Mouse (Mus musculus) C3H10T1/2 (cell line): ENCODE results near the gene Gab1. TPM values are rescaled to one million over a fixed set of nuclear protein-coding genes. Genes with fewer than 3 reads are reported as not detected.

ENCODE experiments used
- polyA plus RNA-seq, 2 experiments: library from polyadenylated mRNA; unstranded; fragments of >200 nt; fragmentation: generic; extraction: Trizol; gene quantifications; one replicate each; pipeline ENCODE4 v1.2.1; 2012; ENCODE audit warnings: missing spikeins in 2 of 2

Gene Gab1
- 1 to 10 TPM in 1 of 2 experiments, under 1 TPM in 1; 0.73 to 8.8 TPM for polyA plus RNA-seq

GRCm38 (mm10) chr8:80880196-80881106 lies at the start of gene Gab1:
Gene Gab1 (minus strand): TSS chr8:80880519.

GRCm38 (mm10) chr8:80739155-80739924 lies 141.0 kb downstream of the Gab1 start, which contains the start of gene Smarca5:
Gene Smarca5 (minus strand): TSS chr8:80739497.

Other genes starting within 250 kb of the Gab1 start
- 1 to 10 TPM in 1 of 2 experiments, under 1 TPM in 1; 0.91 to 4.8 TPM for gene Smarca5, start 141.0 kb downstream of the Gab1 start, polyA plus RNA-seq
- 1 to 10 TPM in 1 of 2 experiments, under 1 TPM in 1; 0.43 to 4.1 TPM for gene Usp38, start 134.4 kb upstream of the Gab1 start, polyA plus RNA-seq